8 mouse cellular contexts compared by ENCODE assay signal in the genomic region with DNA sequence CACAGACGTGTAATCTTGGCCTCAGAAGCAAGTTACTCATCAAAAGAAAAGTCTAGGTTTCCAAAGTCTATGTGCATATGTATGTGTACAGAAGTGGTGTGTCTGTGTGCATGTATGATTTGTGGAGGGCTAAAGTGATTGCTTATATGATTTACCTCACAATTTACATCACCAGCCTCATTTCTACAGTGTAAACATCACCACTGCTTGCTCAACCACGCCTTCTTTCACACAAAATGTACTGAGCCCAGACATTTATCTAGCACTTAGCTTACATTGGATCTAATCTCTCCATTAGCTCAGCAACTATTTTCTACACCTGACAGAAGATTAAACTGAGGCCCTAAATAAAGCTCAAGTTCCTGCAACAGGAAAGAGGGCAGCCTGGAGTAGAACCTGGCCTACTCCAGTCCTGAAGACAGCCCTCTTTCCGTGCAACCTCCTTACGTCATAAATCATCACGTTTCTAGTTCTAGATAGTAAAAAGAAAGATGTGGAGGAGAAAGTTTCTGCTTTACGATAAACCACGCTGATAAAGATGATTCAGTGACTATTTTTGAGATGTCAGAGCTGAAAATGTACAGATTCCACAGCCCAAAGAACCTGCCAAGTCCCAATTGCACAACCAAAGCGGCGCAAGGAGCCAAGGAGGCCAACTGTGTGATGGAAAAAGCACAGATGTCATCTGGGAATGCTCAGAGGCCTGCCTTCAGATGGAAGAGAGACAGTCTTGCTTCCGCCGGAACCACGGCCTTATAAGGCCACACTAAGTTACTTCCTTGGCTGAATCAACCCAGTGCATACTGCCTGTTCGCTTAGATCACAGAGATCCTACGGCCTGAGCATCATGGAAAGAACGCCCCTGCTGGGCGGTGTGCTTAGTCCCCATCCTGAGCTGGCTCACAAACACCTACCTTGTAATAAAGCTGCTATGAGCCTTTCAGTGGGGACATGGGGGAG.
DNase-seq lines count a peak whose midpoint lies in the region; ATAC-seq lines count a peak whose summit lies in the region.

No protein-coding gene starts in this region.

- DNase-seq in ES-CJ7 (ENCODE audit: low read depth, low spot score), result peak; percentile 2
- peak; percentile 19 for DNase-seq in adrenal gland, adult 8-10 months
- DNase-seq in heart, adult 9 months (ENCODE audit: low spot score in 2 of 2), result peak; percentile 85 to 87
- DNase-seq in kidney, postnatal 14 days, result peak; percentile 71
- DNase-seq in ovary, postnatal 10 days (ENCODE audit: low spot score), result peak; percentile 28
- DNase-seq in midbrain, embryonic 10.5 days (ENCODE audit: low spot score), result no peak
- no peak for DNase-seq in cerebellum, adult 18-20 months

- H3K36me3 ChIP-seq in midbrain, embryonic 10.5 days, result no peaks in the 10 kb centered on the region

- 91% methylated on average over 16 of the region's 16 CpGs for WGBS in midbrain, embryonic 10.5 days

- no peaks in the 10 kb centered on the region for H3K27me3 ChIP-seq in midbrain, embryonic 10.5 days (ENCODE audit: low read depth, poor library complexity, severe bottlenecking)

- H3K4me3 ChIP-seq in midbrain, embryonic 10.5 days, result no peak overlapping the region

- no peaks in the 10 kb centered on the region for H3K9me3 ChIP-seq in midbrain, embryonic 10.5 days (replicated peaks)

- no peak for ATAC-seq in erythroblast, adult 5-6 weeks (replicated peaks; ENCODE audit: low FRiP score, poor library complexity, severe bottlenecking)

- 0 out of 2 replicates have a peak, but pooled peaks cover 3% of the 10 kb centered on the region for H3K4me1 ChIP-seq in midbrain, embryonic 10.5 days

- H3K27ac ChIP-seq in midbrain, embryonic 10.5 days (replicated peaks), result no peak overlapping the region

Comparison
In these comparisons a context has a peak if more than half of its experiments do, and no peak if none do; other contexts are left out.
1. DNase-seq: peak in ES-CJ7 (single experiment), adrenal gland, adult 8-10 months (single experiment), heart, adult 9 months (2 of 2), kidney, postnatal 14 days (single experiment) and ovary, postnatal 10 days (single experiment); none in midbrain, embryonic 10.5 days (single experiment) and cerebellum, adult 18-20 months (0 of 2).